Mouse (Mus musculus): Measurements from ENCODE around the gene Ctsf.
A peak's percentile ranks its signal among the peaks of the same experiment; 100 is the strongest.
"Not testable (repeated sequence)": the region's sequence is repeated elsewhere in the genome, so short reads cannot be mapped to it uniquely, and the experiment has no call there.

The Ctsf gene

DNA sequence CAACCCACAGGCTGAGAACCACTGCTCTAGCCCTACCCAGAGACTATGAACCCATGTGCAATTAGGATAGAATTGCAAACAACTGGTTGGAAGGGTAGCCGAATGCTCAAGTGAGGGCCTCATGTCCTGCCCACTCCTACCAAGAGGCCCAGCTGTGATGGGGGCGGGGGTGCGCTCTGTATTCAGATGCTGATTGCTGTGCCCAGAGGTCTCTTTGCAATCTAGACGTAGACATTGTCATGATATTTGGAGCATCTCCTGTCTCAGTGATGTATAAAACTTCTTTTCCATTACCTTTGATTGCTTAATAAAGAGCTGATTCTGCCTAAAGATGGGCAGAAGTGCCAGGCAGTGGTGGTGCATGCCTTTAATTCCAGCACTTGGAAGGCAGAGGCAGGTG is 5.1 kb upstream of the Ctsf start:
- no peak for DNase-seq (ENCODE audit: low read depth, low spot score)

DNA sequence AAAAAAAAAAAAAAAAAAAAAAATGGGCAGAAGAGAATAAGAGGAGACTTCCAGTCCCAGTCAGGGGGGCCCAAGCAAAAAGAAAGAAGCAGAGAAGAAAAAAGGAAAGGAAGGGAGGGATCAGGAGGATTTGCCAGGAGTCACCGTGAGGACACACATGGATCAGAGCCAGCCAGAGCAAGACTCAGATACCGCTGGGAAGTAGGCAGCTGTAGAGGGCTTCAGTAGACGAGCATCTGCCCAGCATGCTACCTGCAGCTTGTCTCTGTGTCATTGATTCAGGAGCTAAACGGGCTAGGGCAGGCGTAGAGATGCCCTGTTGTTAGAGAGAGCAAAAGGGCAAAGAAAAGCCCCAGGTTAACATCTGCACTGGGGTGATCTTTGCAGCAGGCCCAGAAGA is 4.6 kb upstream of the Ctsf start:
- DNase-seq (ENCODE audit: low read depth, low spot score): no peak

DNA sequence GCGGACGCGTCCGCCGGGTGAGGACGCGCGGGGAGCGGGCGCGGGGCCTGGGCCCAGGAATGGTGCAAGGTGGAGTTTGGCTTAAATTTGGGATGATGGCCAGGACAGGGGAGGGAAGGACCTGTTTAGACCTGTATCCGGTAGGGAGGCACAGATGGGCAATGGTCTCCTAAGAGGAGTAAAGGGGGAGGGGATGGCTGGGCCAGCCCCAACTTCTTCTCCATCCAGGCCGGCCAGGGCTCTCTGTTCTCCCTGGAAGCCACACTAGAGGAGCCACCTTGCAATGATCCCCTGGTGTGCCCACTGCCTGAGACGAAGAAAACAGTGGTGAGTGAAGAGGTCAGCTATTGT is 515 bp downstream of the Ctsf start:
- no peak for DNase-seq (ENCODE audit: low read depth, low spot score)

DNA sequence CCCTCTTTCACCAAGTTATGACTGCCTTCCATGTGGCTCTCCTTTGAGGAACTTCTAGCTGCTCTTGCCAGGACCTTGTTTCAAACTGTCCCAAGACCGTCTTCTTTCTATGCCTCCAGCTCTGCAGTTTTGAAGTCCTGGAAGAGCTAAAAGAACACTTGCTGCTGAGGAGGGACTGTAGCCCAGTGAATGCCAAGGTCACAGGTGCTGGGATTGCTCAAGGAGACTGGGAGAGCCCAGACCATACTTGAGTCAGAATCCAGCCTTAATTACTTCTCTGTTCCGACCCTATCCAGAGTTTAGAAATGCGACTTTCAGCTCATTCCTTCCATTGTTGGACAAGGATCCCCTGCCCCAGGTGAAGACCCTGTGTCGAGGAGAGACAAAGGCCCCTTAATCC is 1.0 kb downstream of the Ctsf start:
- DNase-seq (ENCODE audit: low read depth, low spot score): no peak

DNA sequence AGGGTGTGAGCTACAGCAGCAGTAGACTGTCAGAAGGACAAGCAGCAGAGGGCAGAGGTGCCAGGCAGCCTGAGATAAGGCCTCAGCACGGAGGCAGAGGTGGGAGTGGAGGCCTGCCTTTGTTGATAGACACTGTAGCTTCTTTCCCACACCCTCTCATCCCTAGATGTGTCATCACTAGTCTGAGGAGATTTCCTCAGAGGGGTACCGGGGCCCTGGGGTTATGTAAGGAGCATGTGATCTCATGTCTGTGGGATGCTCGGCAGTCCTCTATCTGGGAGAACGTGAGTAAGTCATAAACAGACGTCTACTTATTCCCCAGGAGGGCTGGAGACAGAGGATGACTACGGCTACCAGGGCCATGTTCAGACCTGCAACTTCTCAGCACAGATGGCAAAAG is 4.2 kb downstream of the Ctsf start:
- DNase-seq (ENCODE audit: low read depth, low spot score): no peak

DNA sequence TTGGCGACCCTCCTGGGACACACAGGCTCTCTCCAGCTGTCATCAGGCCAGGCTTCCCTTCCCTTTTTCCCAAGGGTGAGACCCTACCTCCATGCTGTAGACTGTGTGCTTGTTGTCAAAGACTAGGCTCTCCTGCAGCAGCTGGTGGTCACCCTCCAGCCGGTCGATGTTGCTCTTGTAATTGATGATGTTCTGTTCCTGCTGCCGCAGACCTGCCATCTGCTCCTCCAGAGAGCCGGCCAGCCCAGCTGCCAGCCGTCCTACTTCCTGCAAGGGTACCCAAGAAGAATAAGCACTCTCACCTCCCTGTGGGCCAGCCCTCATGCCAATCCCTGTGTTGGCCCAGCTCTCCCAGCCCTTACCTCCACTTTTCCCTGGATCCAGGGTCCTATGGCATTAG is 8.1 kb downstream of the Ctsf start:
- no peak for DNase-seq (ENCODE audit: low read depth, low spot score)

DNA sequence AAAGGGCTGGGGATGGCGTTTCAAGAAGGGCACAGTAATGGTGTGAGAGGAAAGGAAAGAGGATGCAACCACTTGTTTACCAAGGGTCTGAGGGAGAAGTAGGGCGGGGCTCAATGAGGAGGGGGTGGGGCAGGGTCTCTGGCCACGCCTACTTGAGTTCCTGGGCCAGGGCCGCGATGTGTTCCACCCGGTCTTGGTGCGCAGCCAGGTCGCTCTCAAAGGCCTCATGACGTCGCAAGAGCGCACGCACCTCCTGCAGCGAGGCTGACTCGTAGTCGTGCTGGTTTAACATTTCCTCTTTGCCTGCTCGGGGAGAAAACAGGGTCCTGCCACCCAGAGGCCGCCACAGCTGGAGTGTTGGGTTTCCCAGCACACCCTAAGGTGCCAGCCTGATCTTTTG is 10.2 kb downstream of the Ctsf start:
- peak; percentile 30 for DNase-seq (ENCODE audit: low read depth, low spot score)

DNA sequence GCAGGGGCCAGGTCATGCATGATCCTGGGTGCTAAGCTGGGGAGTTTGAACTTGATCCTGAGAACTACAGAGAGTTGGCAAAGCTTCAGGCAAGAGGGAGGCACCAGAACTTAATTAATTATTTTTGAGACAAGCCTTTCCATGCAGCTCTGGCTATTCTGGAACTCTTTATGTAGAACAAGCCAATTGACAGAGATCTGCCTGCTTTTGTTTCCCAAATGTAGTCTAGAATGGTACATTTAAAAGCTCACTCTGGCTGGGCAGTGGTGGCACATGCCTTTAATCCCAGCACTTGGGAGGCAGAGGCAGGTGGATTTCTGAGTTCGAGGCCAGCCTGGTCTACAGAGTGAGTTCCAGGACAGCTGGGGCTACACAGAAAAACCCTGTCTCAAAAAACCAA is 19.7 kb downstream of the Ctsf start:
- not testable (repeated sequence) for DNase-seq (ENCODE audit: low read depth, low spot score)

DNA sequence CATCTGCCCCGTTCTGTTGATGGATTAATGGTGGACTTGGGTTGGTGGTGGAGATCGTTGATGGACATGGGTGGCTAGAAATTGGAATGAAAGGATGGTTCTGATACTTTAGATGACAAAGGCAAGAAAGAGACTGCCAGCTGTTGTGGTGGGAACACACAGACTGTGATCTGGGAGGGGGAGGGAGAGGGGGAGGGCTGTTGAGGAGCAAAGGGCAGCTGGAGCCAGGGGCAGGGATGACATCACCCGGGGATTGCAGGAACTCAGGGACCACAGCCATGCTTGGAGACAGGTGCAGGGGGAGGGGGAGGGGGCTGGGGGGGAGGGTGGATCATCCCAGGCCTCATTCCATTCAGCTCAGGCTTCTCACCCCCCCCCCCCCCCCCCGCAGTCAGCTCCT is 21.3 kb downstream of the Ctsf start:
- DNase-seq (ENCODE audit: low read depth, low spot score): no peak

DNA sequence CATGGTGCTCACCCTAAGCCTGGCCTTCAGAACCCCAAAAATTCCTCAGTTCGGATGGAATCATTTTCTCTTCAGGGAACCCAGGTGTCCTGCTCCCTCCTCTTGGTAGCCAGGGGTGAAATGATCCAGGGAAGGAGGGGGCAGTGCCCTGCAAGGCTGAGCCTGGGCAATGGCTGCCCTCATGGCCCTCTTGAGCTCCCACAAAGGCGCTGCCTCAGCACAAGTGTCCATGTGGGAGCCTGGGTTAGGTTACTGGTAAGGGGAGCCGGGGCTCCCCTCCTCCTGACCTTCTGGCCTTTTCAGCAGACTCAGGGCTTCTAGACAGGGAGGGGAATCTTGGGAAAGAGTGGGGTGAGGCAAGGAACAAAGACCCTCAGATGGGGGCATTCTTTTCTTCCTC is 21.8 kb downstream of the Ctsf start:
- no peak for DNase-seq (ENCODE audit: low read depth, low spot score)

DNA sequence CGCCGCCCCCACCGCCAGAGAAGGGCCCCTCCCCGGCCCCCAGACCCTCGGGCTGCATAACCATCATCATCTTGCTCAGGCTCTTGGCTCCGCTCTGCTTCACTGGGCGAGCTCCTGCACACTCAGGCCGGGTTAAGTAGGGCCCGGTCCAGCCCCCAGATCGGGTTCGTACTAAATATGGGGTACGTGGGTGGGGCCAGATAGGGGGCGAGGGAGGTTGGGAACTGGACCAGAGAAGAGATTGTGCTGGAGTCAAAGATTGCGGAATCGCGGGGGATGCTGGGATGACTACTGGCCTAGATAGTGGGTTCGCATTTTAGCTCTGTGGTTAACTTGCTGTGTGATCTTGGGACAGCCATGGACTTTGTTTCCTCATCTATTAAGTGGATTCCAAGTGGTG is 22.9 kb downstream of the Ctsf start, which contains the start of gene Actn3:
Actn3 (minus strand) TSS at position 125 of the 400 bp plus-strand sequence.
- no peak for DNase-seq (ENCODE audit: low read depth, low spot score)

DNA sequence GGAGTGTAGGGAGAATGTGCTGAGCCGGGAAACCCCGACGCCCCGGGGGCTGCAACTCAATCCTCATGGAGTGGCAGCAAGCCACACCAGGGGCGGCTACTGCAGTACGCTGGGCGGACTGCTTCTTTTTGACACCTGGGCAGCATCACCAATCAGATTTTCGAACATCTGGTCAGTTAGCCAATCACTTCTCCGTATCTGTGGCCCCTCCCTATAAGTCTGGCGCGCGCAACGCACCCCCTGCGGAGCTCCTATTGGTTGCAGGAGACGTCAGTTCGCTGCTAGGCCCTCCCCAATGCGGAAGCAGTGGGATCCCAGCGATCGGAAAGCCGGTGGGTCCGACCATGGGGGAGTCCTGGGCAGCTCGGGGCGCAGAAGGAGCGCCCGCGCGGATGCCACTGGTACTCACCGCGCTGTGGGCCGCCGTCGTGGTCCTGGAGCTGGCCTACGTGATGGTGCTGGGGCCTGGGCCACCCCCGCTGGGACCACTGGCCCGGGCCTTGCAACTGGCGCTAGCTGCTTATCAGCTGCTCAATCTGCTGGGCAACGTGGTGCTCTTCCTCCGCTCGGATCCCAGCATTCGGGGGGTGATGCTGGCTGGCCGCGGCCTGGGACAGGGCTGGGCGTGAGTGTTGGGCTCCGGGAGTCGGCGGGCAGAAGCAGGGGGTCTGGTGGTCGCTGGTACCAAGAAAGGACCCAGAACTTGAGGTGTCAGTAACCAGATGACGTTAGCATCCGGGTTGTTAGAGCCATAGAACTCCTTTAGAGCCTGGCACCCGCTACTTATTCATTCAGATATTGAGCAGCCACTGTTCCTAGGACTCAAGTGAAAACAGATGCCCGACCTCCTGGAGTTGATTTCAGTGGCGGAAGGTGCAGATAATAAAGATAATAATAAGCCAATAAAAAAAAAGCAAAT is 23.7 kb downstream of the Ctsf start, which contains the start of gene Zdhhc24:
Zdhhc24 (plus strand) TSS at position 264 of the 919 bp plus-strand sequence.
- peak; percentile 97 for DNase-seq (ENCODE audit: low read depth, low spot score)

DNA sequence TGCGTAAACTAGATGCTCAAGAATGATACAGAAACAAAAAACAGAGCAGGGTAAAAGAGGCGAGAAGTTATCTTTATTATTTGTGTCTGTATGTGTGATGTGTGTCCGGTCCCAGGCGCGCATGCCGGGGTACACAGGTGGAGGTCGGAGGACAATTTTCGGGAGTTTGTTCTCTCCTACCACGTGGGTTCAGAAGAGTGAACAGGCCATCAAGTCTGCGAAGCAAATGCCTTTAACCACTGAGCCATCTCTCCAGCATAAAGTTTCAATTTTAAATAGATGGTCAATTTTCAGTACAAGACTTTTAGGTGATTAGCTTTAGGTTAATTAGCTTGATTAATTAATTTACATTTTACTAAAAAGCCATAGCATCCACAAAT is 24.4 kb downstream of the Ctsf start:
- DNase-seq (ENCODE audit: low read depth, low spot score): no peak

DNA sequence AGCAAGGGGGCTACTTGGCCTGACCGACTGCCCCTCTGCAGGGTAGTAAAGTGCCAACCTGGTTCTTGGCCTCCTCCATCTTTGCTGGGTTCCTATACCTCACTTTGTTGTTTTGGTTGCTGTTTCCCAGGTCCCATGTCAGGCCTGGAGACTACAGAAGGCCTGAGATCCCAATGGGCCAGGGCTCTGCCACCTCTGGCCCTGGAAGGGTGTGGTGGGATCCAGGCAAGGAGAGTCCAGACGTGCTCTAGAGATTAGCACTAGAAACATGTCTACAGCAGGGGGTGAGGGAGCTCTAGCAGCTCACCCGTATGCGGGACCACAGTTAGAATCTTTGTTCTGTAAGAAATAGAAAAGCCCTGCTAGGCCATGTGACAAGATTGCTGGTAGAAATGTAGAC is 29.0 kb downstream of the Ctsf start:
- no peak for DNase-seq (ENCODE audit: low read depth, low spot score)

DNA sequence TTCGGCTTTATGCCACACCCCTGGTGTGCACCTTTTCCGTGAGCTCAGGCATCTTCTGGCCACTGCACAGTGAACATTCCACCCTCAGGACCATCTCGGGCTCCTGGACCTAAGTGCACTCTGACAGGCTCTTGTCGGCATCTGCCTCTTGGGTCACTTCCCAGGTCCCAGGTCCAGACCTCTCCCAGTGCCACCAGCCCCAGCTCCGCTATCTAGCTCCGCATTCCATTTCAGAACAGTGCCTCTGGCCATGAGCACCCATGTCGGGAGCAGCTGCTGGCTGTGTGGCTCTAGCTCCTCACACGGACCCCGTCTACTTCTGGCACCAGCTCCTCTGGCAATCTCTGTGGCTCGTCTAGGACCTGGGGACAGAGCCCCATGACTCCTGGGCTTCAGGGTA is 34.9 kb downstream of the Ctsf start:
- no peak for DNase-seq (ENCODE audit: low read depth, low spot score)

DNA sequence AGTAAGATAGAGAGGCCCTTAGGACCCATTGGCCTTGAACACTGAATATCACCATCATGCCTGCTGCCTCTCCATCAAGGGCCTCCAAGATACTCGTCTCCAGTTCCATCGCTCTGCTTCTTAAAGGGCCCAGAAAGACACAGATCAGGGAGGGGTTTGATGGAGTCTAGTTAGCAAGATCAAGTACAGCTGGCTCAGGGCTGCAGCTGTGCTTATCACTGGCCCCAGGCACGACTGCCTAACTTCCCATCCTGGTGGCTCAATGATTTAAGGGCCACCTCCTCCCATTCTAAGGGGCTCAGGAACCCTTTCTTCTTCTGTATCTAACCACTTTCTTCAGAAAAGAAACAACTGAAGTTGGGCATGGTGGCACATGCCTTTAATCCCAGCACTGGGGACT is 36.9 kb downstream of the Ctsf start:
- DNase-seq (ENCODE audit: low read depth, low spot score): no peak

DNA sequence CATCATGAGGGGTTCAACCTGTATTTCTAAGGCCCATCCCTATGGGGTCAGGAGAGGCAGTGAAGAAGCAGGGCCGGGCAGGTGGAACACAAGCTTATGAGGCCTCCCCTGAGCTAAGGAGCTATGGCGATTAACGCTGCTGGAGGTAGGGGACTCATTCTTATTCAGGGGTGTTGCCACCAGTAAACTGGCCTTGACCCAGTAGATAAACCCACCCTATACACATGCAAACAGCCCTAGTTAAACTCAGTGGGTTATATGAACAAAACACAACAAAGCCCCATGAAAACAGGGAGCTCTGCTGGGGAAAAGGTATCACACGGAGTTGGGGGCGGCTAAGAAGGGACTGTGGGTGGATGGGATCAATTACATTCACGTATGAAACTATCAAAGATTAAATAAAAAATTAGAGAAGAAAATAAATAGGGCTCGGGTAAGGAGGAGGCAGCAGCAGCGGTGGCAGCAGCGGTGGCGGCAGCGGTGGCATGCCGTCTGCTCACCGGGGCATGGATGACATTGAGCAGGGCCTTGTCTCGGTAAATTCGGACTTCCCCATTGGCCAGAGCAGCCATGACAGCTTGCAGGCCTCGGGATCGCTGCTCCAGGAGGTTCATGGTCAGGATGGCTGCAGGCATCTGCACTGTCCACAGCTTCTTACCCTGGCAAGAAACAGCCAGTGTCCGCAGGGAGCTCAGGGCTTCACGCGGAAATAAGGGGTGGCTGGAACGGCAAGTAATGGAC is 42.0 kb downstream of the Ctsf start:
- DNase-seq (ENCODE audit: low read depth, low spot score): no peak

DNA sequence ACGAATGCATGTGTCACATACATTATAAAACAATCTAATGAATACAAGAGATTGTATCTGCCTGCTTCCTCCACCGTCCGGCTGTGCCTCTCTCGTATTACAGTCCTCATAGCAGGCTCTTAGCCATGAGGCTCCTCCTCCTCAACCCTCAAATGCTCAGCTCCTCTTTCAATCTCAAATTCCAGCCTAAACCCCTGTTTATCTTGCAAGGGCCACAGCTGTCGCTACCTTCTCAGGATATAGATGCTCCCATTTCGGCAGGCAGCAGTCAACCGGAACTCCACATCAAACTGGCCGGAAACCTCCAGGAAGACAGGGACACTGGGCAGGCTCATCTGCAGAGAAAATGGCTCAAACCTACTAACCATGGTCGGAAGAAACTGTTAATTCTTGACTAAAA is 44.0 kb downstream of the Ctsf start:
- DNase-seq (ENCODE audit: low read depth, low spot score): no peak

DNA sequence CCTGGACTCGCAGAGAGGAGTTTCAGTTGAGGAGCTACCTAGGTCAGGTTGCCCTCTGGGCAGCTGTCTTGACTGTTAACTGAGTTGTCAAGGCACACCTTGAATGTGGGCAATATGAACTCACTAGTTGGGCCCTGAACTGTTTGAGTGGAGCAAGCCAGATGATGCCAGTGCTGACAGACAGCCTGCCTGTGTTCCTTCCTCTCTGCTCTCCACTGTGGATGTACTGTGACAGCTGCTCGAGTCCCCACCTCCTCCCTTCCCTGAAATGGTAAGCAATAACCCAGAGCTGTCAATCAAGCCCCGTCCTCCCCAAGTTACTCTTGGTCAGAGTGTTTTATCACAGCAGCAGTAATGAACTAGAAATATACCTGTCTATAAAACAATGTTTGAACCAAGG is 45.0 kb downstream of the Ctsf start:
- no peak for DNase-seq (ENCODE audit: low read depth, low spot score)

DNA sequence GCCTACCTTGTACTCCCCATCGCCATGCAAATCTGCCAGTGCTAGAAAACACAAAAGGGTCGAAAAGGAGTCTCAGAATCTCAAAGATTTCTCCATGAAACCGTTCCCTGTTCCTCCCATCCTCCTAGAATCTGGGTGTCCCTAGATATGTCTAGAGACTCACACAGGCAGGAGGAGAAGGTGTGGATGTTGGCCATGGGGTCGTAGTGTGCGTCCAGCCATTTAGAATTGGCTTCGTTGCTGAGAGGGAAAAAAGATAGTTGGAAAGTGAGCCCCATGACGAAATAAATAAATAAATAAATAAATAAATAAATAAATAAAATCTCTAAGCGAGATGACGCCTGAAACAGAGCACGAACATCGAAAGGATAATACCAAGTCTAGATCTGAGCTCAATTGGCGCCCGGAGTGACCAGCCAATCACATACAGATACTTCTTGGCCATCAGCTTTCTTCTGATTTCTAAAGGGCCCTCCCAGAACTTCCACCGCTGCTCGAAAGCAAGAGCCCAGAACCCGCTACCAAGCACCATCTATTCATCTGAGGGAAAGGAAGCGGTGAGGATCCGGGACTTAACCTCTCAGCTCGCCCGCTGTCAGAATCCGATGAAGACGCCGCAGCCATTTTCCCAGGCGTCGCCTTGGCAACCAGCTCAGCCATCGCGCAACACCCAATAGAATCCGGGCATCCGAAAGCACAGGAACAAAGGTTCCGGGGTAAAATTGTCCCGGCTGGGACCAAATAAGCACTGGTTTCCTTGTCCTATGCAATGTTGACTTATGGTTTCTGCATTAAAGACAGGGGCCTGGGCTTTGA is 51.3 kb downstream of the Ctsf start, which contains the start of gene Bbs1:
Bbs1 (minus strand) TSS at position 650 of the 816 bp plus-strand sequence.
- DNase-seq (ENCODE audit: low read depth, low spot score): peak; percentile 84

DNA sequence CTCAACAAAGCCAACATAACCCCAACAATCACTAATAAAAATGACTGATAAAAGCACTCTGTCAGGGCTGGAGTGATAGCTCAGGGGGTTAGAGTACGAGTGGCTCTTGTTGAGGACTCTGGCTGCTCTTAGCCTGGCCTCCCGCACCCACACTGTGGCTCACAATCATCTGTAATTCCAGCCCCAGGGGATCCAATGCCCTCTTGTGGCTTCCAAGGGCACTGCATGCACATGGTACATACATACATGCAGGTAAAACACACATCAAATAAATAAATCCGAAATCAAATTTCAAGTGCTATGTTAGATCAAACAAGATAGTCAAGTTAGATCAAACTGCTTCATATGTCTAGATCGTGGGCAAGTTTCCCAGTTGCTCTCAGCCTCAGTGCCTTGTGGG is 53.2 kb downstream of the Ctsf start:
- peak; percentile 55 for DNase-seq (ENCODE audit: low read depth, low spot score)

DNA sequence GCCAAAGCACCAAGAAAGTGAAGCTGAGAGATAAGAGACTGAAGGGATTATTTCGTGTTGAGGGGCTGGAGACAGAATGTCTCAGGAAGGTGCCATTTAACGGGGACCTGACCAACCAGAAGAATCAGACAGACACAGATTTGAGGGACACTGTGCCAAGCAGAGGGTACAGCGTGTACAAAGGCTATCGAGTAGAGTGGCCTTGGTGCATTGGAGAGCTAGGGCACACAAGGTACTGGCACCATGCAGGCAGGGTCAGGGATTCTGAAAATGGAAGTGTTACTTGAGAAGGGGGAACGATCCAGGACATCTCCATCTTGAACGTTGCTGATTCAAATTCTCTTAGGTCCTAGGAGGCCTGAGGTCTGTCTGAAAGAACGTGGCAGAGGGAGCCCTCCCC is 54.4 kb downstream of the Ctsf start:
- DNase-seq (ENCODE audit: low read depth, low spot score): no peak

Measured in A20 (cell line).